Mouse (Mus musculus): ENCODE measurements around the gene Pkp1. TPM values are rescaled to one million over a fixed set of nuclear protein-coding genes. Genes with fewer than 3 reads are reported as not detected.
A peak's percentile ranks its signal among the peaks of the same experiment; 100 is the strongest.

Gene Pkp1
- polyA plus RNA-seq, 1 experiment: 6.4 TPM

DNA sequence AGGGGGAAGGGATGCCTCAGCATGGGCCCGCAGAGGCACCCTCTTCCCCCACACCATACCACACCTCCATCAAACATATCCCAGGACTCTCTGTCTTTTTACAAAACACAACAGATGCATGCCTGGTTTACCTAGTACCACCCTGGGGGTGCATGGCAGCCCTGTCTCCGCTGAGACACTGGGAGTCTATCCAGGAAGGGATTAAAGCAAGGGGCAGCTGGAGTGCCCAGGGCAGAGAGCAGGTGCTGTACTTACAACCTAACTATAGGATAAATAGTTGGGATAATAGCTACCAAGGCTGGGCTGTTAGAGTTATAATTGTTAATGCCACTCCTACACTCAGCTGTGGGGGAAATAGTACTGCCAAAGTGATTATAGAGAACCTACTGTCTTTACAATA lies 29.9 kb upstream of the Pkp1 start:
- TF ChIP-seq MYOD1 (IDR thresholded peaks at IDR 0.05; ENCODE audit: control insufficient read depth, insufficient read length, low read depth) (no peak), CEBPB (IDR thresholded peaks at IDR 0.05; ENCODE audit: low read depth) (no peak), FOSL1 (IDR thresholded peaks at IDR 0.05; ENCODE audit: insufficient read depth, low read length, poor library complexity, severe bottlenecking) (no peak), MYOG (IDR thresholded peaks at IDR 0.05; ENCODE audit: control insufficient read depth, extremely low read depth, insufficient read length) (no peak), CTCF (IDR thresholded peaks at IDR 0.05; ENCODE audit: control insufficient read depth, insufficient read depth, insufficient read length) (no peak), MAX (IDR thresholded peaks at IDR 0.05) (no peak), USF1 (IDR thresholded peaks at IDR 0.05; ENCODE audit: low read depth) (no peak)

GRCm38 (mm10) chr1:135946247-135946646 lies 27.2 kb upstream of the Pkp1 start:
- Histone ChIP-seq H3K4me3 (ENCODE audit: insufficient read depth, poor library complexity, severe bottlenecking) (no peak overlapping the region), H3K27me3 (ENCODE audit: control insufficient read depth, insufficient read depth, insufficient read length) (peaks cover 2% of the 10 kb centered on the region), H3K36me3 (ENCODE audit: control insufficient read depth, insufficient read depth) (no peaks in the 10 kb centered on the region), H3ac (ENCODE audit: control insufficient read depth, insufficient read length, low read depth) (no peak overlapping the region), H3K79me2 (ENCODE audit: control insufficient read depth, insufficient read depth) (no peaks in the 10 kb centered on the region), H3K79me3 (ENCODE audit: low read depth) (no peaks in the 10 kb centered on the region)
- no peak for TF ChIP-seq USF1 (IDR thresholded peaks at IDR 0.05; ENCODE audit: low read depth)
- no peak for TF ChIP-seq CTCF (IDR thresholded peaks at IDR 0.05; ENCODE audit: control insufficient read depth, insufficient read depth, insufficient read length)
- no peak for TF ChIP-seq MYOD1 (IDR thresholded peaks at IDR 0.05; ENCODE audit: control insufficient read depth, insufficient read length, low read depth)
- TF ChIP-seq FOSL1 (IDR thresholded peaks at IDR 0.05; ENCODE audit: insufficient read depth, low read length, poor library complexity, severe bottlenecking): no peak

More for the DNA sequence above, 29.9 kb upstream of the Pkp1 start:
- no peaks in the 10 kb centered on the region for H3K36me3 ChIP-seq (ENCODE audit: control insufficient read depth, insufficient read depth)
- no peak overlapping the region for H3ac ChIP-seq (ENCODE audit: control insufficient read depth, insufficient read length, low read depth)
- H3K4me3 ChIP-seq (ENCODE audit: insufficient read depth, poor library complexity, severe bottlenecking): no peak overlapping the region
- H3K27me3 ChIP-seq (ENCODE audit: control insufficient read depth, insufficient read depth, insufficient read length): peaks cover 14% of the 10 kb centered on the region
- no peaks in the 10 kb centered on the region for H3K79me3 ChIP-seq (ENCODE audit: low read depth)
- no peaks in the 10 kb centered on the region for H3K79me2 ChIP-seq (ENCODE audit: control insufficient read depth, insufficient read depth)

- H3K36me3 ChIP-seq (ENCODE audit: control insufficient read depth, insufficient read depth): no peaks in the 10 kb centered on the region
- H3K79me2 ChIP-seq (ENCODE audit: control insufficient read depth, insufficient read depth): no peaks in the 10 kb centered on the region
- TF ChIP-seq FOSL1 (IDR thresholded peaks at IDR 0.05; ENCODE audit: insufficient read depth, low read length, poor library complexity, severe bottlenecking): no peak
- TF ChIP-seq MYOG (IDR thresholded peaks at IDR 0.05; ENCODE audit: control insufficient read depth, extremely low read depth, insufficient read length): no peak
- no peak for TF ChIP-seq USF1 (IDR thresholded peaks at IDR 0.05; ENCODE audit: low read depth)
- no peak for TF ChIP-seq CEBPB (IDR thresholded peaks at IDR 0.05; ENCODE audit: low read depth)
- TF ChIP-seq MYOD1 (IDR thresholded peaks at IDR 0.05; ENCODE audit: control insufficient read depth, insufficient read length, low read depth): no peak
- TF ChIP-seq MAX (IDR thresholded peaks at IDR 0.05): peak; percentile 47
- peak; percentile 33 for TF ChIP-seq CTCF (IDR thresholded peaks at IDR 0.05; ENCODE audit: control insufficient read depth, insufficient read depth, insufficient read length)
- H3K4me3 ChIP-seq (ENCODE audit: insufficient read depth, poor library complexity, severe bottlenecking): no peak overlapping the region
- no peaks in the 10 kb centered on the region for H3K79me3 ChIP-seq (ENCODE audit: low read depth)
- no peaks in the 10 kb centered on the region for H3K27me3 ChIP-seq (ENCODE audit: control insufficient read depth, insufficient read depth, insufficient read length)
- H3ac ChIP-seq (ENCODE audit: control insufficient read depth, insufficient read length, low read depth): no peak overlapping the region
Observed at GRCm38 (mm10) chr1:135945711-135946110, 26.7 kb upstream of the Pkp1 start.

GRCm38 (mm10) chr1:135944526-135945259 lies 25.7 kb upstream of the Pkp1 start:
- no peaks in the 10 kb centered on the region for H3K36me3 ChIP-seq (ENCODE audit: control insufficient read depth, insufficient read depth)
- TF ChIP-seq CTCF (IDR thresholded peaks at IDR 0.05; ENCODE audit: control insufficient read depth, insufficient read depth, insufficient read length) (peak; percentile 55), MYOD1 (IDR thresholded peaks at IDR 0.05; ENCODE audit: control insufficient read depth, insufficient read length, low read depth) (no peak)
- no peak overlapping the region for H3K4me3 ChIP-seq (ENCODE audit: insufficient read depth, poor library complexity, severe bottlenecking)

GRCm38 (mm10) chr1:135943713-135944112 lies 24.7 kb upstream of the Pkp1 start:
- Histone ChIP-seq H3ac (ENCODE audit: control insufficient read depth, insufficient read length, low read depth) (no peak overlapping the region), H3K36me3 (ENCODE audit: control insufficient read depth, insufficient read depth) (no peaks in the 10 kb centered on the region), H3K79me3 (ENCODE audit: low read depth) (no peaks in the 10 kb centered on the region), H3K4me3 (ENCODE audit: insufficient read depth, poor library complexity, severe bottlenecking) (no peak overlapping the region), H3K79me2 (ENCODE audit: control insufficient read depth, insufficient read depth) (no peaks in the 10 kb centered on the region), H3K27me3 (ENCODE audit: control insufficient read depth, insufficient read depth, insufficient read length) (no peaks in the 10 kb centered on the region)
- no peak for TF ChIP-seq CEBPB (IDR thresholded peaks at IDR 0.05; ENCODE audit: low read depth)
- TF ChIP-seq USF1 (IDR thresholded peaks at IDR 0.05; ENCODE audit: low read depth): no peak
- no peak for TF ChIP-seq MYOD1 (IDR thresholded peaks at IDR 0.05; ENCODE audit: control insufficient read depth, insufficient read length, low read depth)
- TF ChIP-seq MYOG (IDR thresholded peaks at IDR 0.05; ENCODE audit: control insufficient read depth, extremely low read depth, insufficient read length): no peak
- no peak for TF ChIP-seq FOSL1 (IDR thresholded peaks at IDR 0.05; ENCODE audit: insufficient read depth, low read length, poor library complexity, severe bottlenecking)
- TF ChIP-seq MAX (IDR thresholded peaks at IDR 0.05): no peak
- TF ChIP-seq CTCF (IDR thresholded peaks at IDR 0.05; ENCODE audit: control insufficient read depth, insufficient read depth, insufficient read length): no peak

More at GRCm38 (mm10) chr1:135944526-135945259, 25.7 kb upstream of the Pkp1 start:
- Histone ChIP-seq H3K79me3 (ENCODE audit: low read depth) (no peaks in the 10 kb centered on the region), H3K27me3 (ENCODE audit: control insufficient read depth, insufficient read depth, insufficient read length) (no peaks in the 10 kb centered on the region), H3ac (ENCODE audit: control insufficient read depth, insufficient read length, low read depth) (no peak overlapping the region), H3K79me2 (ENCODE audit: control insufficient read depth, insufficient read depth) (no peaks in the 10 kb centered on the region)

- no peak overlapping the region for H3ac ChIP-seq (ENCODE audit: control insufficient read depth, insufficient read length, low read depth)
- TF ChIP-seq MYOD1 (IDR thresholded peaks at IDR 0.05; ENCODE audit: control insufficient read depth, insufficient read length, low read depth): no peak
- no peak for TF ChIP-seq MAX (IDR thresholded peaks at IDR 0.05)
- no peak for TF ChIP-seq USF1 (IDR thresholded peaks at IDR 0.05; ENCODE audit: low read depth)
- no peak for TF ChIP-seq CTCF (IDR thresholded peaks at IDR 0.05; ENCODE audit: control insufficient read depth, insufficient read depth, insufficient read length)
- no peak for TF ChIP-seq MYOG (IDR thresholded peaks at IDR 0.05; ENCODE audit: control insufficient read depth, extremely low read depth, insufficient read length)
- TF ChIP-seq FOSL1 (IDR thresholded peaks at IDR 0.05; ENCODE audit: insufficient read depth, low read length, poor library complexity, severe bottlenecking): no peak
- TF ChIP-seq CEBPB (IDR thresholded peaks at IDR 0.05; ENCODE audit: low read depth): no peak
- H3K79me3 ChIP-seq (ENCODE audit: low read depth): no peaks in the 10 kb centered on the region
- no peaks in the 10 kb centered on the region for H3K36me3 ChIP-seq (ENCODE audit: control insufficient read depth, insufficient read depth)
- H3K79me2 ChIP-seq (ENCODE audit: control insufficient read depth, insufficient read depth): no peaks in the 10 kb centered on the region
- no peak overlapping the region for H3K4me3 ChIP-seq (ENCODE audit: insufficient read depth, poor library complexity, severe bottlenecking)
- no peaks in the 10 kb centered on the region for H3K27me3 ChIP-seq (ENCODE audit: control insufficient read depth, insufficient read depth, insufficient read length)
Observed at GRCm38 (mm10) chr1:135942116-135942515, 23.1 kb upstream of the Pkp1 start.
